In the genomic region with DNA sequence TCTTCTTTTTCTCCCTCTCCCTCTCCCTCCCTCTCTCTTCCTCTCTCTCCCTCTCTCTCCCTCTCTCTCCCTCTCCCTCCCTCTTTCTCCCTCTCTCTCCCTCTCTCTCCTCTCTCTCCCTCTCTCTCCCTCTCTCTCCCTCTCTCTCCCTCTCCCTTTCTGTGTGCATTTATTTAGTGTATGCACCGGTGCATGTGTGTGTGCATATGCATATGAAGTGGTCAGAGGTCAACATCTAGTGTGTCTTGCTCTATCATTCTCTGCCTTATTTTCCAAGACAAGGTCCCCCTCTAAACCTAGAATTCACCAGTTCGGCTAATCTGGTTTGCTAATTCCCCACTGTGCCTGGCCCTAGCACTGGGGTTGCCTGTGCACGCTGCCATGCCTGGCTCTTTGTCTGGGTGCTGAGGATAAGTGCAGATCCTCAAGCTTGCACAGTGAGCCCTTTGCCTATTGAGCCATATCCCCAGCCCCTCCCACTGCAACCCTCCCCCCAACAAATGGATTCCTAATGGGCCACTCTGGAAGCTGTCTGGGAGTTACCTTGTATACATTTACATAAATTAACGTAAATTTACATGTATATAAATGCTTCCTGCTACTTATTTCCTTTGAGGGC, we compare ENCODE assay signal across 15 mouse cellular contexts. TPM values are rescaled to one million over a fixed set of nuclear protein-coding genes. Genes with fewer than 3 reads are reported as not detected.
A peak's percentile ranks its signal among the peaks of the same experiment; 100 is the strongest.
DNase-seq lines count a peak whose midpoint lies in the region; ATAC-seq lines count a peak whose summit lies in the region.
"Had no signal": no experiment of that assay in that cellular context is flagged by ENCODE, and none has a peak within 500 bp of the region (broad histone marks: within the 10 kb centered on the region; RNA-seq: fewer than 3 reads in every experiment).

No protein-coding gene starts in this region.

- H3K27me3 ChIP-seq in kidney, embryonic 14.5 days (ENCODE audit: control insufficient read depth, insufficient read depth, low read length) = no peaks in the 10 kb centered on the region
- H3K27me3 ChIP-seq in forebrain, embryonic 12.5 days = no peaks in the 10 kb centered on the region
- H3K27me3 ChIP-seq in hindbrain, embryonic 16.5 days (replicated peaks; ENCODE audit: control insufficient read depth, insufficient read depth, low read length) = no peaks in the 10 kb centered on the region
- no peaks in the 10 kb centered on the region for H3K27me3 ChIP-seq in neural tube, embryonic 15.5 days (replicated peaks)
- H3K27me3 ChIP-seq: embryonic facial prominence, embryonic 15.5 days; heart, embryonic 12.5 days had no signal

- no peak overlapping the region for H3K4me2 ChIP-seq in kidney, embryonic 14.5 days (replicated peaks; ENCODE audit: low read depth, low read length)
- H3K4me2 ChIP-seq in forebrain, embryonic 12.5 days = no peak overlapping the region
- H3K4me2 ChIP-seq in hindbrain, embryonic 16.5 days (ENCODE audit: low read length) = no peak overlapping the region
- no peak overlapping the region for H3K4me2 ChIP-seq in neural tube, embryonic 15.5 days
- H3K4me2 ChIP-seq: embryonic facial prominence, embryonic 15.5 days; heart, embryonic 12.5 days; liver, embryonic 11.5 days had no signal

- H3K9me3 ChIP-seq in kidney, embryonic 14.5 days (ENCODE audit: control insufficient read depth, low read length) = no peaks in the 10 kb centered on the region; the same call in 1 of the 2 replicates
- no peaks in the 10 kb centered on the region for H3K9me3 ChIP-seq in forebrain, embryonic 12.5 days
- H3K9me3 ChIP-seq in hindbrain, embryonic 16.5 days (ENCODE audit: control insufficient read depth, low read length) = no peaks in the 10 kb centered on the region
- H3K9me3 ChIP-seq in neural tube, embryonic 15.5 days (replicated peaks) = no peaks in the 10 kb centered on the region
- H3K9me3 ChIP-seq: embryonic facial prominence, embryonic 15.5 days; heart, embryonic 12.5 days had no signal

- no peak overlapping the region for H3K9ac ChIP-seq in kidney, embryonic 14.5 days (ENCODE audit: low read depth, low read length)
- H3K9ac ChIP-seq in forebrain, embryonic 12.5 days = no peak overlapping the region
- no peak overlapping the region for H3K9ac ChIP-seq in hindbrain, embryonic 16.5 days (ENCODE audit: low read depth, low read length)
- H3K9ac ChIP-seq in neural tube, embryonic 15.5 days (replicated peaks) = no peak overlapping the region
- H3K9ac ChIP-seq: embryonic facial prominence, embryonic 15.5 days; heart, embryonic 12.5 days had no signal

- H3K27ac ChIP-seq in kidney, embryonic 14.5 days (ENCODE audit: low read depth, low read length) = no peak overlapping the region
- peak overlapping the region; percentile 89 for H3K27ac ChIP-seq in forebrain, embryonic 12.5 days
- H3K27ac ChIP-seq in hindbrain, embryonic 16.5 days (ENCODE audit: low read depth, low read length) = no peak overlapping the region
- H3K27ac ChIP-seq in neural tube, embryonic 15.5 days (replicated peaks) = 0 out of 2 replicates have a peak overlapping the region, but pooled peaks have one; percentile 28
- H3K27ac ChIP-seq: embryonic facial prominence, embryonic 15.5 days had no signal

- no peaks in the 10 kb centered on the region for H3K36me3 ChIP-seq in kidney, embryonic 14.5 days (ENCODE audit: control insufficient read depth, insufficient read depth, low read length)
- no peaks in the 10 kb centered on the region for H3K36me3 ChIP-seq in forebrain, embryonic 12.5 days (replicated peaks)
- H3K36me3 ChIP-seq in hindbrain, embryonic 16.5 days (ENCODE audit: control insufficient read depth, insufficient read depth, low read length) = no peaks in the 10 kb centered on the region
- H3K36me3 ChIP-seq in neural tube, embryonic 15.5 days = no peaks in the 10 kb centered on the region
- H3K36me3 ChIP-seq: embryonic facial prominence, embryonic 15.5 days; heart, embryonic 12.5 days had no signal

- WGBS in kidney, embryonic 14.5 days = 37% methylated on average over 4 of the region's 4 CpGs
- WGBS in forebrain, embryonic 12.5 days = 14% methylated on average over 4 of the region's 4 CpGs
- 16% methylated on average over 4 of the region's 4 CpGs for WGBS in hindbrain, embryonic 16.5 days
- 19% methylated on average over 4 of the region's 4 CpGs for WGBS in neural tube, embryonic 15.5 days

- no peak overlapping the region for H3K4me3 ChIP-seq in kidney, embryonic 14.5 days (ENCODE audit: low read length)
- H3K4me3 ChIP-seq in forebrain, embryonic 12.5 days (replicated peaks) = no peak overlapping the region
- H3K4me3 ChIP-seq in hindbrain, embryonic 16.5 days (ENCODE audit: low read length) = no peak overlapping the region
- no peak overlapping the region for H3K4me3 ChIP-seq in neural tube, embryonic 15.5 days (replicated peaks)
- H3K4me3 ChIP-seq: embryonic facial prominence, embryonic 15.5 days; heart, embryonic 12.5 days had no signal

- no peaks in the 10 kb centered on the region for H3K4me1 ChIP-seq in kidney, embryonic 14.5 days (ENCODE audit: control insufficient read depth, insufficient read depth, low read length)
- H3K4me1 ChIP-seq in forebrain, embryonic 12.5 days = peaks cover 33% of the 10 kb centered on the region
- peaks cover 6% of the 10 kb centered on the region for H3K4me1 ChIP-seq in hindbrain, embryonic 16.5 days (ENCODE audit: control insufficient read depth, insufficient read depth, low read depth, low read length)
- H3K4me1 ChIP-seq in neural tube, embryonic 15.5 days = peaks cover 16% of the 10 kb centered on the region

- intact Hi-C loops in left cerebral cortex, postnatal 10 days (cut with DNase I) = no loop called here

- no peak for DNase-seq in kidney, adult 18-20 months
- no peak for DNase-seq in heart, adult 8-10 months (ENCODE audit: low spot score)
- DNase-seq in left cerebral cortex, postnatal 10 days (ENCODE audit: extremely low spot score in 1 of 2, low spot score in 2 of 2) = no peak
- DNase-seq in lung, postnatal 10 days = no peak
- DNase-seq: cerebellum, adult 9-10 months; kidney, adult 9 months; retina, postnatal 1 day had no signal

- ATAC-seq in kidney, embryonic 14.5 days (ENCODE audit: low FRiP score, low TSS enrichment) = peak; percentile 43; the same call in 1 of the 2 replicates
- ATAC-seq in forebrain, embryonic 12.5 days (ENCODE audit: low FRiP score) = peak; percentile 88
- peak; percentile 25; the same call in 1 of the 2 replicates for ATAC-seq in hindbrain, embryonic 16.5 days
- no peak for ATAC-seq in neural tube, embryonic 15.5 days (ENCODE audit: low FRiP score)
- ATAC-seq: lung, postnatal 0 days had no signal

RNA-seq across cellular contexts. Expression of a gene that starts 54.8 kb away (rescaled TPM):
- 9.1 and 11.5 TPM in 2 replicates for polyA plus RNA-seq in kidney, embryonic 14.5 days (2014; fragmentation: Nextera tagmentation; extraction: Ambion mirVana)
- polyA plus RNA-seq in forebrain, embryonic 12.5 days (2016; fragmentation: Nextera tagmentation; extraction: Ambion mirVana) = 8.2 and 11.1 TPM in 2 replicates
- 11.0 and 11.4 TPM in 2 replicates for polyA plus RNA-seq in hindbrain, embryonic 16.5 days (2015; fragmentation: Nextera tagmentation; extraction: Ambion mirVana)
- 12.6 and 13.3 TPM in 2 replicates for polyA plus RNA-seq in neural tube, embryonic 15.5 days (2015; fragmentation: Nextera tagmentation; extraction: Ambion mirVana)
- total RNA-seq in heart, adult 8-10 months (2022) = 10 to 100 TPM; 15.1 to 20.9 (median 18.2) TPM
- 10 to 100 TPM; 80.9 to 93.2 TPM for total RNA-seq in left cerebral cortex, postnatal 10 days (2021)

Comparison
In these comparisons a context has a peak if more than half of its experiments do, and no peak if none do; other contexts are left out.
1. H3K27ac ChIP-seq: peak in forebrain, embryonic 12.5 days (single experiment) and neural tube, embryonic 15.5 days (single experiment); none in kidney, embryonic 14.5 days (single experiment) and hindbrain, embryonic 16.5 days (single experiment).